Mouse (Mus musculus) heart, embryonic 14.5 days (tissue): ENCODE results near the gene Pdxk. TPM values are rescaled to one million over a fixed set of nuclear protein-coding genes. Genes with fewer than 3 reads are reported as not detected.

Experiments
- ATAC-seq: fragments of 200-750 bp; cut with Nextera tagmentation; 2 replicates; pipeline ENCODE4 v1.8.0; 2017; ENCODE audit warnings: low read depth, moderate TSS enrichment; ENCODE audit not compliant: insufficient number of reproducible peaks, insufficient read depth, low FRiP score
- H3K27ac ChIP-seq, 2 experiments: fragments of 200-500 bp in 1 of 2; fragments of 300-500 bp in 1 of 2; sonication (generic) in 1 of 2; replicated peaks in 1 of 2; 2 replicates each; pipeline ENCODE4 v1.5.1; 2012 to 2014; ENCODE audit warnings: low read depth in 2 of 2, low read length in 2 of 2, control low read depth in 1 of 2, mild to moderate bottlenecking in 1 of 2, mixed read lengths in 1 of 2; ENCODE audit not compliant: control insufficient read depth in 1 of 2, insufficient read depth in 1 of 2
- H3K27me3 ChIP-seq: fragments of 300-500 bp; sonication (generic); 2 replicates; pipeline ENCODE4 v1.6.1; 2014; ENCODE audit warnings: mild to moderate bottlenecking, low read length, control low read depth; ENCODE audit not compliant: control insufficient read depth, insufficient read depth
- H3K36me3 ChIP-seq: fragments of 300-500 bp; sonication (generic); 2 replicates; pipeline ENCODE4 v1.6.1; 2014; ENCODE audit warnings: mild to moderate bottlenecking, control low read depth, low read length, mixed read lengths; ENCODE audit not compliant: control insufficient read depth, insufficient read depth
- H3K4me1 ChIP-seq, 2 experiments: fragments of 200-500 bp in 1 of 2; fragments of 300-500 bp in 1 of 2; sonication (generic) in 1 of 2; 2 replicates each; pipeline ENCODE4 v1.6.1; 2012 to 2014; ENCODE audit warnings: low read length in 2 of 2, control low read depth in 1 of 2, mixed read lengths in 1 of 2; ENCODE audit not compliant: control insufficient read depth in 2 of 2, insufficient read depth in 2 of 2
- H3K4me2 ChIP-seq: fragments of 300-500 bp; sonication (generic); 2 replicates; pipeline ENCODE4 v1.6.1; 2014; ENCODE audit warnings: mild to moderate bottlenecking, low read length
- H3K4me3 ChIP-seq, 2 experiments: fragments of 200-500 bp in 1 of 2; fragments of 300-500 bp in 1 of 2; sonication (generic) in 1 of 2; 2 replicates each; pipeline ENCODE4 v1.5.1; 2012 to 2014; ENCODE audit warnings: low read length in 2 of 2, mild to moderate bottlenecking in 2 of 2, control low read depth in 1 of 2, low read depth in 1 of 2, moderate library complexity in 1 of 2; ENCODE audit not compliant: control insufficient read depth in 1 of 2, insufficient read depth in 1 of 2
- H3K9ac ChIP-seq: fragments of 300-500 bp; sonication (generic); 2 replicates; pipeline ENCODE4 v1.6.1; 2014; ENCODE audit warnings: mild to moderate bottlenecking, low read length
- H3K9me3 ChIP-seq: fragments of 300-500 bp; sonication (generic); 2 replicates; pipeline ENCODE4 v1.6.1; 2016; ENCODE audit warnings: low read length, control low read depth; ENCODE audit not compliant: control insufficient read depth
- WGBS: fragments of 180-500 bp; shearing (Covaris S2); extraction: QIAGEN DNeasy Blood & Tissue Kit; methylation state at CpG from one replicate; pipeline ENCODE4 v1.1.7; 2014; 5-methylcytosine and 5-hydroxymethylcytosine counted together
- polyA plus RNA-seq: library from polyadenylated mRNA; unstranded; fragments of >200 nt; fragmentation: Nextera tagmentation; extraction: Ambion mirVana; gene quantifications from 2 replicates; pipeline ENCODE4 v1.2.1, GENCODE M21; 2014

Pdxk gene
- polyA plus RNA-seq, 1 experiment from 2014 or later = 4.5 TPM

GRCm38 (mm10) chr10:78466647-78467046, 1.9 kb upstream of the Pdxk start:
- Histone ChIP-seq H3K4me3 (no peak overlapping the region), H3K27me3 (no peaks in the 10 kb centered on the region), H3K9ac (no peak overlapping the region), H3K27ac (no peak overlapping the region), H3K4me2 (no peak overlapping the region), H3K36me3 (no peaks in the 10 kb centered on the region), H3K9me3 (no peaks in the 10 kb centered on the region), H3K4me1 (peaks cover 8 to 10% of the 10 kb centered on the region in 2 experiments; a peak in 3 of 4 replicates)
- WGBS = 86% methylated on average over 9 of the region's 9 CpGs
- no peak for ATAC-seq

DNA sequence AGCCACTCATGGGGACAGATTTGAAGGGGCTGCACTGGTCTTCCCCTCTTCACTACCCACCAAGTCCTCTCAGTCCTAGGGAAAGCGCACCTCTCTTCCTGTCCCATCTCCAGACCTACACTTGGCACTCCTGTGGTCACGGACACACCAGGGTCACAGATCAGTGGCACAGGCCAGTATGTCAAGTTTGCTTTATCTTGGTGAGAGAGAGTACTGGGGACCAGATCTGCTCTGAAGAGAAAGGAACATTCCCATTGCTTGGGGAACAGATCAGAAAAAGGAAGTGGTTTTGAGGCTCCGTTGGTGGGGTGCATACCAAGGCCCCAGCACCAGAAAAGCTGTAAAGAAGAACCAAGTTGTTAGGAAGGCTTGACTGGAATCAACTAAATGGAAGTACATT, 697 bp upstream of the Pdxk start:
- WGBS = 79% methylated on average over 3 of the region's 3 CpGs
- no peak overlapping the region for H3K27ac ChIP-seq
- H3K4me2 ChIP-seq = peak overlapping the region; percentile 100

DNA sequence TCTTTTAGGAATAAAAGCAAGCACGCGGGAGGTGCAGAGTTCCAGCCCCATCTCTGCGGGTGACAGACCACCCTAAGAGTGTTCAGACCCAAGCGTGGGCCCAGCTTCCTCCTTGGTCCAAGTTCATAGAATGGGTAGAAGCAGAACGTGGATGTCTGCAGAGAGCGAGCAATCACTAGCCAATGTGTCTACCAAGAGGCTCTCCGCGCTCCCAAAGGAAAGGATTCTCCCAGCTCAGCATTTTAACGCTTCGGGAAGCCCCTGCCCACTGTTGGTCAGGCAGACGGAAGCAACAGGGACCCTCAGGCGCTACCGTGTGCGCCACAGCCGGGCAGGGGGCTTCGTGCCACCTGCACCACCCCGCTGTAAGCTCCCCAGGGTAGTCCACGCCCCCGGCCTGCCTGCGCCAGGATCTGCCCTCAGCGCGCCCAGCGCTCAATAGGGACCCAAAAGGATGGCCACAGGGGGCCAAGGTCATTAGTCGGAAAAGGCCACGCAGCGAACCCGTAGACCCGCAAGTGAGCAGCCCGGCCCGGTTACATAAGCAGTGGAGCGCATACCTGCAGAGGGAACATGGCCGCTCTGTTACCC, 479 bp downstream of the Pdxk start:
- Histone ChIP-seq H3K9ac (peak overlapping the region; percentile 84), H3K4me3 (peak overlapping the region; percentile 62 to 76), H3K4me1 (peaks cover 10 to 11% of the 10 kb centered on the region in 2 experiments; a peak in 3 of 4 replicates), H3K36me3 (no peaks in the 10 kb centered on the region), H3K27ac (peak overlapping the region in 1 of 2 experiments; percentile 55; a peak in 1 of 4 replicates), H3K9me3 (no peaks in the 10 kb centered on the region), H3K27me3 (no peaks in the 10 kb centered on the region), H3K4me2 (peak overlapping the region; percentile 100)
- peak; percentile 8; the same call in 1 of the 2 replicates for ATAC-seq
- 2% methylated on average over 32 of the region's 32 CpGs for WGBS

More for the DNA sequence above, 697 bp upstream of the Pdxk start:
- H3K4me1 ChIP-seq = peaks cover 7 to 9% of the 10 kb centered on the region in 2 experiments; a peak in 3 of 4 replicates
- no peaks in the 10 kb centered on the region for H3K27me3 ChIP-seq
- ATAC-seq = no peak
- H3K36me3 ChIP-seq = no peaks in the 10 kb centered on the region
- no peaks in the 10 kb centered on the region for H3K9me3 ChIP-seq
- H3K9ac ChIP-seq = no peak overlapping the region
- H3K4me3 ChIP-seq = no peak overlapping the region

DNA sequence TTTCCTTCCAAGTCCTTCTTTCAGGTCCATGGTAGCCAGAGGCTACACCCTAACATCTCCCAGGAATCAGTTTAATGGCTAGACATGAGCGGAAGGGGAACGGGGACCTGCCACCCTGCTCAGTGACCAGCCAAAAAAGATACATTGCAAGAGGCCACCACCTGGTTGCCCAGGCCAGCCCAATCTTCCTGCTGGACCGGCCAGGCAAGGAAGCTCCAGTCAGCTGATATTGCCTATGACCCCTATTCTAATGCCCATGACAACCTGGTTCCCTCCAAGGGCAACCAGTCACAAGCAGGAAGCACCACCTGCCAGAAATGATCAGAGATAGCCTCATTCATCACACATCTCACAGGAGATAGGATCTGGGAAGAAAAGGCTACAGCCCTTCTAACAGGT, 1.0 kb downstream of the Pdxk start:
- H3K9me3 ChIP-seq = no peaks in the 10 kb centered on the region
- H3K36me3 ChIP-seq = no peaks in the 10 kb centered on the region
- H3K27me3 ChIP-seq = no peaks in the 10 kb centered on the region
- peaks cover 10 to 11% of the 10 kb centered on the region in 2 experiments; a peak in 3 of 4 replicates for H3K4me1 ChIP-seq
- peak overlapping the region; percentile 62 to 76; a peak in 3 of 4 replicates for H3K4me3 ChIP-seq
- peak overlapping the region; percentile 84 for H3K9ac ChIP-seq
- no peak for ATAC-seq
- 80% methylated on average over 3 of the region's 3 CpGs for WGBS
- H3K27ac ChIP-seq = no peak overlapping the region
- H3K4me2 ChIP-seq = peak overlapping the region; percentile 100

DNA sequence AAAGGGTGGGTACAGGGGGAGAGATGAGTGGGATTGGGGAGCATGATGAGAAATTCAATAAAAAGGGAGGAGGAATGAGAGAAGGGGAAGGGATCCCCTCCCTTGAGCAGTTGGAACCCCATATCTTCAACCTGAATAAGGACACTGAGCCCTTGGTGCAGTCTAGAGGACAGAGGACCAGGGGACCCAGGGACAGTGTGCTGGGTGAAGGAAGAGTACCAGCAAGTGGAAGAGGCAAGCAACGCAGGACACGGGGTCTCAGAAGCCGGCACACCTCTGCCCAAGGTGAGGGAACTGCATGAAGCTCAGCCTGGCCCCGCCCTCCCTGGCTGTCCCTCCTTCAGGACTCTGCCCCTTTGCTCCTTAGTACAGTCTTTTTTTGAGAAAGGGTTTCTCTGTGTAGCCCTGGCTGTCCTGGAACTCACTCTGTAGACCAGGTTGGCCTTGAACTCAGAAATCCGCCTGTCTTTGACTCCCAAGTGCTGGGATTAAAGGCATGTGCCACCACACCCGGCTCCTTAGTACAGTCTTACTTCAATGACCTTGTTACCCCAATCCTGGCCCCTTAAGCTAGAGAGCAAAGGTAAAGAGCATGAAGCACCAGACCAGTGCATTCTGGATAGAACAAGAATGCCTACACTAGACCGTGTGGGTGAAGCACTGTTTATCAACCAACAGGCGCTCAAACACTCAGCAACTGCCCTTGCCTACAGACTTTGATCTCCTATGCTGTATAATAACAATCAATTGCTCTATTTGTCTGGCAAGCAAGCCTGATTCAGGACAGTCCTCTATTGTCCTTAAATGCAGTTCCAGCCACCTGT, 1.6 kb downstream of the Pdxk start:
- Histone ChIP-seq H3K4me1 (peaks cover 10 to 11% of the 10 kb centered on the region in 2 experiments; a peak in 3 of 4 replicates), H3K4me2 (peak overlapping the region; percentile 100), H3K4me3 (no peak overlapping the region), H3K27me3 (no peaks in the 10 kb centered on the region), H3K9ac (no peak overlapping the region), H3K27ac (no peak overlapping the region), H3K9me3 (no peaks in the 10 kb centered on the region), H3K36me3 (no peaks in the 10 kb centered on the region)
- whole genome bisulfite sequencing = 71% methylated on average over 8 of the region's 8 CpGs
- ATAC-seq = no peak

- Histone ChIP-seq H3K9me3 (no peaks in the 10 kb centered on the region), H3K9ac (no peak overlapping the region), H3K4me3 (no peak overlapping the region), H3K27me3 (no peaks in the 10 kb centered on the region), H3K4me1 (peaks cover 12 to 17% of the 10 kb centered on the region in 2 experiments; a peak in 3 of 4 replicates), H3K4me2 (no peak overlapping the region), H3K36me3 (no peaks in the 10 kb centered on the region), H3K27ac (no peak overlapping the region)
- no peak for ATAC-seq
- WGBS = 76% methylated on average over 4 of the region's 4 CpGs
These were observed 3.0 kb downstream of the Pdxk start for GRCm38 (mm10) chr10:78461767-78462166.

GRCm38 (mm10) chr10:78460463-78460862, 4.3 kb downstream of the Pdxk start:
- no peak for ATAC-seq
- 24% methylated on average over 5 of the region's 5 CpGs for WGBS
- Histone ChIP-seq H3K9me3 (no peaks in the 10 kb centered on the region), H3K4me1 (peaks cover 12 to 17% of the 10 kb centered on the region in 2 experiments; a peak in 3 of 4 replicates), H3K27me3 (no peaks in the 10 kb centered on the region), H3K36me3 (no peaks in the 10 kb centered on the region), H3K9ac (no peak overlapping the region), H3K4me3 (no peak overlapping the region), H3K27ac (no peak overlapping the region), H3K4me2 (no peak overlapping the region)
